8 mouse cellular contexts compared by ENCODE assay signal in genomic region chr1:135615715-135616641, GRCm38 (mm10). TPM values are rescaled to one million over a fixed set of nuclear protein-coding genes. Genes with fewer than 3 reads are reported as not detected.
DNase-seq lines count a peak whose midpoint lies in the region; ATAC-seq and TF ChIP-seq lines count a peak whose summit lies in the region.

No protein-coding gene starts in this region.

- no peaks in the 10 kb centered on the region for H3K27me3 ChIP-seq in embryonic facial prominence, embryonic 13.5 days
- no peaks in the 10 kb centered on the region for H3K27me3 ChIP-seq in heart, embryonic 10.5 days (ENCODE audit: insufficient read depth, poor library complexity, severe bottlenecking)
- no peaks in the 10 kb centered on the region for H3K27me3 ChIP-seq in kidney, embryonic 14.5 days (ENCODE audit: control insufficient read depth, insufficient read depth, low read length)
- H3K27me3 ChIP-seq in lung, embryonic 14.5 days (ENCODE audit: insufficient read depth, low read length): no peaks in the 10 kb centered on the region
- no peaks in the 10 kb centered on the region for H3K27me3 ChIP-seq in neural tube, embryonic 15.5 days (replicated peaks)

- ATAC-seq in embryonic facial prominence, embryonic 13.5 days (ENCODE audit: insufficient number of reproducible peaks, insufficient read depth, low FRiP score, low TSS enrichment, low read depth): no peak
- ATAC-seq in kidney, embryonic 14.5 days (ENCODE audit: low FRiP score, low TSS enrichment): peak; percentile 61
- ATAC-seq in lung, embryonic 14.5 days (ENCODE audit: insufficient read depth): peak; percentile 56; the same call in 1 of the 2 replicates
- ATAC-seq in neural tube, embryonic 15.5 days (ENCODE audit: low FRiP score): peak; percentile 74; the same call in 1 of the 2 replicates

- H3K4me1 ChIP-seq in embryonic facial prominence, embryonic 13.5 days: peaks cover 7% of the 10 kb centered on the region; the same call in 1 of the 2 replicates
- peaks cover 32% of the 10 kb centered on the region for H3K4me1 ChIP-seq in heart, embryonic 10.5 days
- peaks cover 8% of the 10 kb centered on the region; the same call in 1 of the 2 replicates for H3K4me1 ChIP-seq in kidney, embryonic 14.5 days (ENCODE audit: control insufficient read depth, insufficient read depth, low read length)
- H3K4me1 ChIP-seq in lung, embryonic 14.5 days (ENCODE audit: insufficient read depth): peaks cover 3% of the 10 kb centered on the region; the same call in 1 of the 2 replicates
- H3K4me1 ChIP-seq in neural tube, embryonic 15.5 days: peaks cover 29% of the 10 kb centered on the region

- H3K4me2 ChIP-seq in embryonic facial prominence, embryonic 13.5 days: 0 out of 2 replicates have a peak overlapping the region, but pooled peaks have one; percentile 22
- H3K4me2 ChIP-seq in kidney, embryonic 14.5 days (replicated peaks; ENCODE audit: low read depth, low read length): no peak overlapping the region; the same call in 1 of the 2 replicates
- no peak overlapping the region for H3K4me2 ChIP-seq in lung, embryonic 14.5 days
- peak overlapping the region; percentile 26 for H3K4me2 ChIP-seq in neural tube, embryonic 15.5 days

- 15% methylated on average over 20 of the region's 20 CpGs for WGBS in embryonic facial prominence, embryonic 13.5 days
- 16% methylated on average over 20 of the region's 20 CpGs for WGBS in heart, embryonic 10.5 days
- 20% methylated on average over 20 of the region's 20 CpGs for WGBS in kidney, embryonic 14.5 days
- 17% methylated on average over 20 of the region's 20 CpGs for WGBS in lung, embryonic 14.5 days
- WGBS in neural tube, embryonic 15.5 days: 17% methylated on average over 20 of the region's 20 CpGs

- no peaks in the 10 kb centered on the region for H3K36me3 ChIP-seq in embryonic facial prominence, embryonic 13.5 days
- no peaks in the 10 kb centered on the region for H3K36me3 ChIP-seq in heart, embryonic 10.5 days
- no peaks in the 10 kb centered on the region for H3K36me3 ChIP-seq in kidney, embryonic 14.5 days (ENCODE audit: control insufficient read depth, insufficient read depth, low read length)
- no peaks in the 10 kb centered on the region for H3K36me3 ChIP-seq in lung, embryonic 14.5 days (ENCODE audit: insufficient read depth)
- no peaks in the 10 kb centered on the region for H3K36me3 ChIP-seq in neural tube, embryonic 15.5 days

- DNase-seq in CD4-positive helper T cell, adult 2 months (ENCODE audit: low read depth, low spot score): peak; percentile 29
- peak; percentile 74 for DNase-seq in adrenal gland, postnatal 25 days
- peak; percentile 85 for DNase-seq in heart, embryonic 10.5 days (ENCODE audit: low spot score)
- DNase-seq in lung, embryonic 14.5 days: peak; percentile 94
- peak; percentile 18 to 23 for DNase-seq in thymus, postnatal 36 days

- no peak overlapping the region for H3K4me3 ChIP-seq in embryonic facial prominence, embryonic 13.5 days
- H3K4me3 ChIP-seq in heart, embryonic 10.5 days: no peak overlapping the region
- H3K4me3 ChIP-seq in kidney, embryonic 14.5 days (ENCODE audit: low read length): no peak overlapping the region
- H3K4me3 ChIP-seq in lung, embryonic 14.5 days (ENCODE audit: low read depth, low read length): no peak overlapping the region
- no peak overlapping the region for H3K4me3 ChIP-seq in neural tube, embryonic 15.5 days (replicated peaks)

- H3K9ac ChIP-seq in embryonic facial prominence, embryonic 13.5 days: no peak overlapping the region
- H3K9ac ChIP-seq in kidney, embryonic 14.5 days (ENCODE audit: low read depth, low read length): no peak overlapping the region
- no peak overlapping the region for H3K9ac ChIP-seq in lung, embryonic 14.5 days
- no peak overlapping the region for H3K9ac ChIP-seq in neural tube, embryonic 15.5 days (replicated peaks)

- H3K27ac ChIP-seq in embryonic facial prominence, embryonic 13.5 days: no peak overlapping the region
- no peak overlapping the region; the same call in 1 of the 2 replicates for H3K27ac ChIP-seq in heart, embryonic 10.5 days
- no peak overlapping the region for H3K27ac ChIP-seq in kidney, embryonic 14.5 days (ENCODE audit: low read depth, low read length)
- no peak overlapping the region for H3K27ac ChIP-seq in lung, embryonic 14.5 days (ENCODE audit: low read depth)
- H3K27ac ChIP-seq in neural tube, embryonic 15.5 days (replicated peaks): no peak overlapping the region

- no peak for TF ChIP-seq CTCF in lung, embryonic 14.5 days (IDR thresholded peaks at IDR 0.05; ENCODE audit: low read depth)

- no peaks in the 10 kb centered on the region for H3K9me3 ChIP-seq in embryonic facial prominence, embryonic 13.5 days
- H3K9me3 ChIP-seq in heart, embryonic 10.5 days: no peaks in the 10 kb centered on the region
- H3K9me3 ChIP-seq in kidney, embryonic 14.5 days (ENCODE audit: control insufficient read depth, low read length): no peaks in the 10 kb centered on the region
- H3K9me3 ChIP-seq in lung, embryonic 14.5 days (ENCODE audit: low read depth, low read length): no peaks in the 10 kb centered on the region
- no peaks in the 10 kb centered on the region for H3K9me3 ChIP-seq in neural tube, embryonic 15.5 days (replicated peaks)

RNA-seq across cellular contexts. Expression of gene Nav1, which starts 8.9 kb away (rescaled TPM):
- total RNA-seq in adrenal gland, postnatal 25 days (2021): 16.4 and 20.0 TPM in 2 replicates
- polyA plus RNA-seq in embryonic facial prominence, embryonic 13.5 days (2015; fragmentation: Nextera tagmentation; extraction: Ambion mirVana): 11.6 and 12.9 TPM in 2 replicates
- polyA plus RNA-seq in heart, embryonic 10.5 days (2016; fragmentation: Nextera tagmentation; extraction: Ambion mirVana): 26.5 and 33.0 TPM in 2 replicates
- 12.1 and 23.7 TPM in 2 replicates for polyA plus RNA-seq in kidney, embryonic 14.5 days (2014; fragmentation: Nextera tagmentation; extraction: Ambion mirVana)
- polyA plus RNA-seq in lung, embryonic 14.5 days (2014; fragmentation: Nextera tagmentation; extraction: Ambion mirVana): 19.6 and 21.7 TPM in 2 replicates
- 40.8 and 44.1 TPM in 2 replicates for polyA plus RNA-seq in neural tube, embryonic 15.5 days (2015; fragmentation: Nextera tagmentation; extraction: Ambion mirVana)

Comparison
In these comparisons a context has a peak if more than half of its experiments do, and no peak if none do; other contexts are left out.
1. DNase-seq: peak in every context shown above with its lines; median percentile 94 in lung, embryonic 14.5 days; 85 in heart, embryonic 10.5 days; 74 in adrenal gland, postnatal 25 days; 29 in CD4-positive helper T cell, adult 2 months; 20 in thymus, postnatal 36 days.
2. H3K4me2 ChIP-seq: peak in embryonic facial prominence, embryonic 13.5 days (single experiment) and neural tube, embryonic 15.5 days (single experiment); none in kidney, embryonic 14.5 days (single experiment) and lung, embryonic 14.5 days (single experiment).